Mouse (Mus musculus) neural tube, embryonic 10.5 days (tissue): ENCODE results near the gene Zfp988.
"Not testable (repeated sequence)": the region's sequence is repeated elsewhere in the genome, so short reads cannot be mapped to it uniquely, and the experiment has no call there.

Experiments
- DNase-seq: peaks from one replicate; pipeline ENCODE4 v3.0.0-alpha.2; 2017; ENCODE audit warnings: low spot score; ENCODE audit errors: extremely low spot score

The Zfp988 gene

GRCm38 (mm10) chr4:147343042-147343908 lies 37.8 kb downstream of the Zfp988 start:
- DNase-seq, result not testable (repeated sequence)

- DNase-seq, result not testable (repeated sequence)
Observed at GRCm38 (mm10) chr4:147345061-147345554, 39.6 kb downstream of the Zfp988 start.

GRCm38 (mm10) chr4:147346361-147347035 lies 41.0 kb downstream of the Zfp988 start:
- DNase-seq, result not testable (repeated sequence)

GRCm38 (mm10) chr4:147347300-147347699 lies 41.8 kb downstream of the Zfp988 start:
- DNase-seq, result not testable (repeated sequence)

- DNase-seq, result not testable (repeated sequence)
Observed at GRCm38 (mm10) chr4:147347880-147348279, 42.4 kb downstream of the Zfp988 start.

GRCm38 (mm10) chr4:147348401-147348800 lies 42.9 kb downstream of the Zfp988 start:
- DNase-seq, result not testable (repeated sequence)

- not testable (repeated sequence) for DNase-seq
Observed at GRCm38 (mm10) chr4:147348906-147349686, 43.6 kb downstream of the Zfp988 start.

- not testable (repeated sequence) for DNase-seq
Observed at GRCm38 (mm10) chr4:147349687-147350415, 44.4 kb downstream of the Zfp988 start.

- not testable (repeated sequence) for DNase-seq
Observed at GRCm38 (mm10) chr4:147350541-147350940, 45.1 kb downstream of the Zfp988 start.

GRCm38 (mm10) chr4:147351376-147351980 lies 46.0 kb downstream of the Zfp988 start:
- DNase-seq, result not testable (repeated sequence)

- DNase-seq, result not testable (repeated sequence)
Observed at GRCm38 (mm10) chr4:147353626-147354025, 48.2 kb downstream of the Zfp988 start.

GRCm38 (mm10) chr4:147356042-147356441 lies 50.6 kb downstream of the Zfp988 start:
- not testable (repeated sequence) for DNase-seq

GRCm38 (mm10) chr4:147357195-147357594 lies 51.7 kb downstream of the Zfp988 start:
- DNase-seq, result not testable (repeated sequence)

- DNase-seq, result not testable (repeated sequence)
Observed at GRCm38 (mm10) chr4:147361003-147361402, 55.5 kb downstream of the Zfp988 start, which contains the start of gene Zfp978. Gene Zfp978 (plus strand): TSS chr4:147361303.

GRCm38 (mm10) chr4:147361872-147362271 lies 56.4 kb downstream of the Zfp988 start:
- DNase-seq, result not testable (repeated sequence)

- DNase-seq, result not testable (repeated sequence)
Observed at GRCm38 (mm10) chr4:147369564-147369963, 64.1 kb downstream of the Zfp988 start.

- DNase-seq, result not testable (repeated sequence)
Observed at GRCm38 (mm10) chr4:147383199-147383598, 77.7 kb downstream of the Zfp988 start.
